Mouse (Mus musculus): ENCODE measurements around the gene Gm43064.
A peak's percentile ranks its signal among the peaks of the same experiment; 100 is the strongest.
"Not testable (repeated sequence)": the region's sequence is repeated elsewhere in the genome, so short reads cannot be mapped to it uniquely, and the experiment has no call there.

The Gm43064 gene

DNA sequence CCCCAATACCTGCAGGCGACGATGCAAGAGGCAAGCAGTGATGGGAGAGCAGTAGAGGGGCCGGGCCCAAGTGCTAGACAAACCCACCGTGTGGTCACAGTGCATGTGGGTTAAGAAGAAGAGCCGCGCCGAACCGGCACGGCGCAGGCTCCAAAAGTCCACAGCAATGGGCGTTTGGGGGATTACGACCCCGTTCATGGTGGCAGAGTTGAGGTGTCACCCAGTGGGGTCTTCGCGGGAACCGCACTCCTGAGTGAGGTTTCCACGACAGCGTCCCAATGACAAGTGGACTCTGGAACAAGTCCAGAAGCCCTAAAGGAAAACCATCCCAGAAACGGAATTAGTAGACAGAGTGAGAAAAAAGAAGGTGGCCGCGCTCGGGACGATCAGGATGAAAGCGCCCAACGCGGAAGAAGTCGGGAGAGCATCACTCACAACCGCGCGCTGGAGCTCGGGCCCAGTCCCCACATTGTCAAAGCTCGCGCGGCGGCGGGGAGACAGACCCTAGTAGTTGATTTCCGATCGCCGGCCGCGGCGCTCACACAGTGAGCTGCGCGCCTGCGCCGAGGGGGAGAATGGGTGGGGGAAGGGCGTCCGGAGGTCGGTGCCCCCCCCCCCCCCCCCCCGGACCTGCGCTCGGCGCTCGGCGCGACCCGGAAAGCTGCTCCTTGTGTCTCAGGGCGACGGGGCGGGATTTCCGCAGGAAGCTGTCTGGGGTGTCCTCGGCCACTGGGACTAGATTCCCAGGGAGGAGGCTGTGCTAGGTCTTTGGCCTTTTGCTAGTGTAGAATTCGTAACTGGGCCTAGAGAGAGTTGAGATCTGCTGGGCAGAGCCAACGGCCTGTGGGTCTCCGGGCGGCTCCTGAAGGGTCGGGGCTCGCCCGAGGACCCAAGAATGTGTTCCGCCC, at the start of gene Gm43064, which contains the start of the genes Dclre1b and Ap4b1:
Gene Gm43064, plus strand, starts transcription at position 683 of the 908 bp plus-strand sequence.
Gene Dclre1b, minus strand, starts transcription at position 554 of the 908 bp plus-strand sequence.
Gene Ap4b1, plus strand, starts transcription at position 630 of the 908 bp plus-strand sequence.
- DNase-seq (ENCODE audit: low read depth, low spot score): peak; percentile 86

DNA sequence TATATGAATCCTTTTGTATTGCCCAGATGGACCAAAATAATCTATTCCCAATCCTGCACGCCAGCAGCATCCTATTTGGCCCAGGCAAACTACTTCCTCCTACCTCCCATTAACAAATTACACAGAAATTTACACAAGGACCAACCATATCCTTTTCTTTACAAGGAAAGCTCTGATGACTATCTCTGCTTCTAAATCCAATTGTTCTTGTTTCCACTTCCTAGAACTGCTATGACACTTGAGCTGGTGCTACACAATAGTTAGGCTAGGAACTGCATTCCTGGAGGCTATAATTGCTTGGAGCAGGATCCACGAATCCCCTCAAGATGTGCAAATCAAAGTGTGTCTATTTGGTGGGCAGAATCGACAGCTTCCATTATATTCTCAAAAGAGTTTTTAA, 42.6 kb upstream of the Gm43064 start:
- no peak for DNase-seq (ENCODE audit: low read depth, low spot score)

GRCm38 (mm10) chr3:103771531-103772130, 37.7 kb upstream of the Gm43064 start:
- DNase-seq (ENCODE audit: low read depth, low spot score): no peak

GRCm38 (mm10) chr3:103772846-103773245, 36.5 kb upstream of the Gm43064 start:
- DNase-seq (ENCODE audit: low read depth, low spot score): no peak

- DNase-seq (ENCODE audit: low read depth, low spot score): no peak
Measured at GRCm38 (mm10) chr3:103773508-103773907, 35.9 kb upstream of the Gm43064 start.

DNA sequence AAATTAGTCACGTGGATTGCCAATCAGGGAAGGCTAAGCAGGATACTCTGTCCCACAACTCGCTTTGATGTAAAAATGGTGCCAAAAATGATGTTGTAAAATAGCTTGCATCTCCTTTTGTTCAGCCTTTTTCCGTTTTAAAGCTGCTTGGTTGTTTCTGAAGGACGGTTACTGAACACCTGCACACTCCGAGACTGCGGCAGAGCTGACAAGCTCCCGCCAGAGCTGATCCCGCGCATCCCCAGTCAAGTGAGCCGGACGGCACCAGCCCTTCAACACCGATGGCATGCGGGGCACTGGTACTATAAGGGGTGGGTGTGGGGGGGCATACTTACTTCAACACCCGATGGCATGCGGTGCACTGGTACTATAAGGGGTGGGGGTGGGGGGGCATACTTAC, 35.4 kb upstream of the Gm43064 start:
- no peak for DNase-seq (ENCODE audit: low read depth, low spot score)

GRCm38 (mm10) chr3:103777940-103778339, 31.4 kb upstream of the Gm43064 start:
- DNase-seq (ENCODE audit: low read depth, low spot score): no peak

- DNase-seq (ENCODE audit: low read depth, low spot score): no peak
Measured at GRCm38 (mm10) chr3:103778660-103779059, 30.7 kb upstream of the Gm43064 start.

DNA sequence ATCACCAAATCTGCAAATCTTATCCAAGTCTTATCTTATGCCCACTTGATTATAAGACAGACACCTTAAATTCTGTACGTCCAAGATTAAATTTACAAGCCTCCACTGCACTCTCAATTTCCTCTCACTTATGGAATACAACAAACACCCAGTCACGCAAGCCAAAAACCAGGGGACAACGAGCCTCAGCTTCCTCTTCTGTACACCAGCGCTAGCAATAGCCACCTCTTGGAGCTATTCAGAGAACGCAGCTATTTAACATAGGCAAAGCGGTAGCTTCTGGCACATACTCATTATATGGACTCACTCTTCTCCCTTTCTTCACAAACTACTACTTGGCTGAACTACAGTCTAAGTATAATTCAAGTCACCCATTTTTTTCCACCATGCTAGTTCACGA, 30.2 kb upstream of the Gm43064 start:
- no peak for DNase-seq (ENCODE audit: low read depth, low spot score)

DNA sequence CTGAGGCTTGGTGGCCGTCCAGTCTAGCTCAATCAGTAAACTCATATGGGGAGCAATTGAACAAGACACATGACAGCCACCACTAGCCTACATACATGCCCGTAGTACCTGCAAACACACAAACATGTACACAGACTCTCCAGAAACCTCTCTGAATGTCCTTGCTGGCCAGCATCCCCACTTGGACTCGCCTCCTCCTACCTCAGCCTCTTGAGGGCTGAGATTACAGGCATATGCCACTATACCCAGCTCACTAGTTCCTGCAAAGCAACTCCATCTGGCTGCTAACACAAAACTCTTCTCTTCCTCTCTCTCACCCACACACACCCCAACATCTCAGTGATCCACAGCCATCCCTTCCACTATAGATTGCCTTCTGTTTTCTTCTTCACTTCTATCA, 29.1 kb upstream of the Gm43064 start:
- DNase-seq (ENCODE audit: low read depth, low spot score): peak; percentile 76

DNA sequence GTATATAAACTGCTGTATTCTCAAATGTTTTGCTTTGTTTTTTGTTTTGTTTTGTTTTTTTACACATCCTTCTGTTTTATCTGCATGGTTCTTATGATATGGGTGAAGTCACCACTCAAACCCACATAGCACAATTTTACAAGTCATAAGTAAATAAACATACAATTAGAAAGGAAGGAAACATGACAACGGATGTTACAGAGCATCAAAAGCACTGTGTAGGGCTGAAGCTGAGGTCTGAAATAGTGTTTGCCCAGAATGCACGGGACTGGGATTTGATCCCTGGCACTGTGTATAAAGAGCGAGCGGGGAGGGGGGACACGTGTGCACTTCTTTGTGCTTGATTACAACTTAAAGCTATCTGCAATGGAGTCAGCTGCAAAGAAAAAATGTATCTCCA, 28.6 kb upstream of the Gm43064 start:
- DNase-seq (ENCODE audit: low read depth, low spot score): no peak

DNA sequence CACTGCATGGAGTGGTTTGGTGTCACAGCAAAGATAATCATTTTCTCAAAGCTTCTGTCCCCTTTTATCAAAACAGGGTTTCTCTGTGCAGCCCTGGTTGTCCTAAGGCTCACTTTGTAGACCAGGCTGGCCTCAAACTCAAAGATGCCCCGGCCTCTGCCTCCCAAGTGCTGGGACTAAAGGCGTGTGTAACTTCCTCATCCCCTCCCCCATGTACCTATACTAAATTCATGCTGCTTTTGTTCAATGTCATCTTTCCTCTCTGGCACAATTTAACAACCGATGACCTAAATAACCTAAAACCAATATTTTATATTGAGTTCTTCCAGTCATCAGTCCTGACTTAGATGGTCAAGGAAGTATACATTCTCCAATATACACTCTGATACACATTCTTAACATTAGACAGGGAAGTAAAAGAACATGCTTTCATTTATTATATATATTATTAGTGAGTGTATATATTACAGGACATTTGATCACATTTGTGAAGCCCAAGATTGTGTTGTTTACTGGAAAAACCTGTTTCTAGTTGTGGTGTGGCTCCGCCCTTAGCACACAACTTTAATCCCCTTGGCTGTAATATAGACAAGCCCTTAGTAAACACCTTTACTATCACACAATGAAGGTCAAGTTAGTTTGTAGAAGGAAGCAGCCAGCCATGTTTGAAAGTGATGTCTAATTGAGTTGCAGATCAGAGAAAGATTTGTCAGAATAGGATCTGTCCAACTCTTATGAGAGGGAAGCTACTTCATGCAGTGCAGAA, 26.3 kb upstream of the Gm43064 start:
- no peak for DNase-seq (ENCODE audit: low read depth, low spot score)

DNA sequence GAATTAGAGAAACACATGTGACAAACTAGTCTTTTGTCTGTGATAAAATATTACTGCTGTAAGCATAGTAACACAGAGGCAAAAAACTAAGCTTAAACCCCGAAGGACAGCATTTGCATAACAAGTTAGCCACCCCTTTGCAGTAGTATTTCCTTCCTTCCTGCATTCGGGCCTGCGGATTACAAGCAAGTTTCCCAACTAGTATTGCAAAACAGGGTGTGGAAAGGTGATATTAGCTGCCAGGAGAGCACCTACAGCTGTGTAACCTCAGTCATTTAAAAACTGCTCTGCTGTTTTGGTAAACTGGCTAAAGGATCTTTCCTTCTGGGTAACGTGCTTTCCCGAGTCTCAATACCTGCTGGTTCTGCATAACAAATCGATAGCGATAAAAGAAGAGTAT, 22.1 kb upstream of the Gm43064 start:
- no peak for DNase-seq (ENCODE audit: low read depth, low spot score)

- DNase-seq (ENCODE audit: low read depth, low spot score): no peak
Measured at GRCm38 (mm10) chr3:103789096-103789495, 20.3 kb upstream of the Gm43064 start.

DNA sequence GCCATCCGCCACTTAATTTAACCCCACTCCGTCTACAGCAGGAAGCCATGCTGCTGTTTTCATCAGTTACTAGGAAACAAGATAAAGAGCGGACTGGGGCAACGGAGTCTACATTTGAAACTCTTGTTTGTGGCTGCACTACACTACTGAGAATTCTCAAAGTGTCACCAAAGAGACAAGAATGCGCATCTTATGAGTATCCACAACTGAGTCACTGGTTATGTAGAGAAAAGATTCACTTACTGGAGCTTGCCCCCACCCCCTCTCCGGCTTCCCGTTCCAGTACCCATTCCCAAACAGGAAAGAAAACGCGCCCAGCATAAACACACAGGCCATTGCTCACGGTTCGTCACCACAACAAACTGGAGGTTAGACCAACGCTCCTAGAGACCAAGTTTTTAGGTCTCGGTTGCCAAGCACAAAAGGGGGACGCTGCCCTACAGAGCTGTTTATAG, 19.5 kb upstream of the Gm43064 start:
- no peak for DNase-seq (ENCODE audit: low read depth, low spot score)

DNA sequence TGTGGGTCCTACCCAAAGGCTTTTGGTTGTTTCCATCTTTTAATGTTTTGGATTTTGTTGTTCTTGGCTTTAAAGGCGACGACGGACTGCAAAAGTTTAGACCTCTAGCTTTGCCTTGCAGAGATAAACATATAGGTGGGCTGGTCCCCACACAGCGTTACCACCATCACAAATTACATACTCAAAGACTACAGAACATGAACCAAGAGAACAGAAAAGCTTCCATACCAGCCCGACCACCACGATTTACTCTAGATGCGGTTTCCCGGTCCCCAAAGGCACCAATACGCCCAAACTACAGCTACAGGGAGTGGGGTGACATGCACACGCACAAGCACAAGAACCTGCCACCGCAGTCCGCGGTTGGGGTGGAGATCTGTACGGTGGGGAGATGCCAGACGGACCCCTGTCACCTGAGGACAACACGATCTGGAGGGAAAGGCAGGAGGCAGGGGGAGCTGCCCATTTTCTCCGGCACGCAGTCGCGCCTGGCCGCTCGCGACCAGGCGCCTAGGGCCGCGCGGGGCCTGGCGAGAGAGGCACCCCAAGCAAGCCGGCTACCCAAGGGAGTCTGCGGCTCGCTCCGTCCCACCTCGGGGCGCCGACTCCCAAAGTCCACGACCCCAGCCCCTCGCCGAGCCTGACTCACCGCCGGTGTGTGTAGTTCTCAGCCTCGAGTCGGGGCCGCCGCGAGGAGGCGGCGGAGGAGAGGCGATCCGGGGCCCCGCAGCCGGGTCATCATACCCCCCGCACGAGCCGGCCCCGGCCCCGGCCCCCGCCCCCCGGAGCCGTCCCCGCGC, 18.8 kb upstream of the Gm43064 start:
- DNase-seq (ENCODE audit: low read depth, low spot score): no peak

DNA sequence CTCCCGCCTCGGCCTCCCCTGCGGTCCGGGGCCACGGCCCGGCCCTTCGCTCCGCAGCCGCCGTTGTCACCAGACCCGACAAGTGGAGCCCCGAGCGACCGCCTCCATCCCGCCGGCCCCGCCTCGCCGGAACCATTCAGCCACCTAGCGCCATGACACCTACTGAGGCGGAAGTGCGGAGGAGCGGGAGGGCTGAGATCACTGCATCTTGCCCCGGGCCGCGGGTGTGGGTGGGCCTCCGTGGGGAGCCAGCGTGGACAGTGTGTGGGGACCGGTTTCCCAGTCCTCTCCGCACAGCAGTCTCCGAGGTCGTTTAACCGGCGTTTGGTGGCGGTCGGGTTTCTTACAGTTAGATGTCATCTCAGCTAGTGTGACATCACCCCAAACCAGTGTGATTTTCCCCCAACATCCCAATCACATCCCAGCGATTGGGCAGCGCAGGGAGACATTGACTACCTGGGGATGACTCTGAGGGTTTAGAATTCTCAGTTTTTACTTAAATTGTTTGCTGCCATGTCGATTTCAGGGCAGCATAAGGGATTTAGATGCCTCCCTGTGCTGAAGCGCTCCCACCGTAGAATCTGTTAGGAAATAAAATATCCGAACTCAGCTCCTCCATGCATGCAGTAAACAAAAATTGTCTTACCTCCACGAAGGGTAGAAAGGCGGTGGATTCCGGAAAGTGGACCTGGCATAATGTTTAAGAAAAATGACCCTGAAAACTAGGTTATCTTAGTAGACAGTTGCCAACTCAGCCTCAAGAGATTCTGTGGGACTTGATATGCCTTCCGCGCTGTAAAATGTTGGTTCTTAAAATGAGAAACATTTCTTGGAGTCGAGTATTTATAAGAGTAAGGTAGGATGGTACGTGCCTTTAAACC, 17.9 kb upstream of the Gm43064 start, which contains the start of gene Hipk1:
Gene Hipk1, minus strand, starts transcription at position 334 of the 881 bp plus-strand sequence.
- DNase-seq (ENCODE audit: low read depth, low spot score): peak; percentile 89

- DNase-seq (ENCODE audit: low read depth, low spot score): not testable (repeated sequence)
Measured at GRCm38 (mm10) chr3:103792111-103792406, 17.3 kb upstream of the Gm43064 start.

DNA sequence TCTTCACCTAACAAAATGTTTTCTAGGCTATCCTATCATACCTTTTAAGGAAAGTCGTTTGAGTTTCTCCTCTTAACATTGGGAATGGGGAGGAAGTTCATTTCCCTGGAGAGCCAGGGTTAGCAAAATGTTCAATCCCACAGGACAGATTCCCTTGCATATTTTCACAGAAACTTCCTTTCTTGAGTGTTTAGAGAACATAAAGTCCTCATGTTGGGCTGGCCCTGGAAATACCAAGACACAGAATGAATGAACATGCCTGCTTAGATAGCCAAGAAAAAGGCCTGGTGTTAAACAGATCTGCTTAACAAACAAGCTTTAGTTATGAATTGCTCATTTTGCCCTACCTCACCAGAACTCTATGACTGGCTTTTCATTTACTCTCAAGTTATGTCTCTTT, 16.8 kb upstream of the Gm43064 start:
- DNase-seq (ENCODE audit: low read depth, low spot score): no peak

DNA sequence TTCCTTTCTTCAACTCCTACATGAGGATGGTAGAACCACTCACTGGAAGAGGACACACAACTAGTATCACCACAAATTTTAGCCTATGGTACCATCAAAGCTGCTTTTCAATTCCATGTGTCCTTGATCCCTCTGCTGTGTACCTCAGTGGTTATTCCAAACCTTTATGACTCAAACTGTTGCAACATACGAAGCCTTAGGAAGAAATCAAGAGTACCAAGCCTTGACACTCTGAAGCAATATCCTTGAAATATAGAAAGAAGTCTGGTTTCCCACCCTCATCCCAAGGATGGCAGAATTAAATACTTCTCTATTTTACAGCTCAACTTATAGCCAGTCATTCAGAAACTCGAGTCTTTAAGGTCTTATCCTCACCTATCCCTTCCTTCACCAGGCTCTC, 13.0 kb upstream of the Gm43064 start:
- no peak for DNase-seq (ENCODE audit: low read depth, low spot score)
